Mouse (Mus musculus): Measurements from ENCODE around the gene Slc6a9. TPM values are rescaled to one million over a fixed set of nuclear protein-coding genes. Genes with fewer than 3 reads are reported as not detected.

Slc6a9 gene
- polyA plus RNA-seq, 1 experiment = 197 TPM

DNA sequence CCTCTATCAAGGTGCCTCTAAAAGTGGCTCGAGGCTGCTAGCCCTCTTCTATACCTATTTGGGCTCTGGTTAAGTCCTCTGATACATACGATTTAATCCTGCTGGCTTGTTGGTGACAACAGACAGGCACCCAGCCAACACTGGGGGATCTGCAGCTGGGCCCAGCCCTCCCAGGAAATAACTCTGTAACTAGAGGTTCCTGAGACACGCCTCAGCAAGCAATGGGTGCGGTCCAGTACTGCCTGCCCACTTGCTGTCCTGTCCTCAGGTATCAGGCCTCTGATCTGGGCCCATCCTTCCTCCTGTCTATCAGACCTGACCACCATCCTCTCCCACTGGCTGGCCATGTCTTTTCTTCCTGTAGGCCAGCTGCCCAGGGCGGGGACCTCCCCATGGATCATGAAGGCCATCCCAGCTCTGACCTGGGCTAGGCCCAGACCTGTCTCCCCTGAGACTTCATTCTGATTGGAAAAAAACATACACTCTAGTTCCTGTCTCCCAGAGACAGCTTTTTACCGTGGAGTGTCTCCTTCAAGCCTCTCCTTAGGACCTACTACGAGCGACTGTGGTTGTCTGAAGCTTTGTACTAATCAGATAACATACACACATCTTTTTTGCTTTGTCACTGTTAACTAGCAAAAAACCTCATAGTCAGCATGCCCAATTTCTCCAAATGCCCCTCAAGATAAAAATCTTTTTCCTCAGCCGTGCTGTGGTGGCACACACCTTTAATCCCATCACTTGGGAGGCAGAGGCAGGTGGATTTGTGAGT is 2.2 kb upstream of the Slc6a9 start:
- DNase-seq = no peak
- no peaks in the 10 kb centered on the region for H3K4me1 ChIP-seq (ENCODE audit: control insufficient read depth, insufficient read depth, low read length)
- H3K27me3 ChIP-seq (ENCODE audit: control insufficient read depth, insufficient read depth, low read length) = no peaks in the 10 kb centered on the region
- no peak overlapping the region for H3K27ac ChIP-seq (ENCODE audit: insufficient read depth, low read length)
- 82% methylated on average over 9 of the region's 9 CpGs for WGBS
- TF ChIP-seq POLR2A (IDR thresholded peaks at IDR 0.05; ENCODE audit: borderline replicate concordance, insufficient read depth, low read length) (no peak), CTCF (IDR thresholded peaks at IDR 0.05; ENCODE audit: borderline replicate concordance, insufficient read depth, low read depth, low read length) (no peak)
- H3K4me3 ChIP-seq (replicated peaks; ENCODE audit: insufficient read depth, low read depth, low read length) = no peak overlapping the region

- TF ChIP-seq POLR2A (IDR thresholded peaks at IDR 0.05; ENCODE audit: borderline replicate concordance, insufficient read depth, low read length) (no peak), CTCF (IDR thresholded peaks at IDR 0.05; ENCODE audit: borderline replicate concordance, insufficient read depth, low read depth, low read length) (no peak)
- WGBS = 2% methylated on average over 36 of the region's 36 CpGs
- no peaks in the 10 kb centered on the region for H3K27me3 ChIP-seq (ENCODE audit: control insufficient read depth, insufficient read depth, low read length)
- peak overlapping the region; percentile 85 for H3K4me3 ChIP-seq (replicated peaks; ENCODE audit: insufficient read depth, low read depth, low read length)
- peak overlapping the region; percentile 63 for H3K27ac ChIP-seq (ENCODE audit: insufficient read depth, low read length)
- H3K4me1 ChIP-seq (ENCODE audit: control insufficient read depth, insufficient read depth, low read length) = no peaks in the 10 kb centered on the region
- peak; percentile 60 to 66 for DNase-seq
Observed at GRCm38 (mm10) chr4:117834845-117835530, 682 bp downstream of the Slc6a9 start.

DNA sequence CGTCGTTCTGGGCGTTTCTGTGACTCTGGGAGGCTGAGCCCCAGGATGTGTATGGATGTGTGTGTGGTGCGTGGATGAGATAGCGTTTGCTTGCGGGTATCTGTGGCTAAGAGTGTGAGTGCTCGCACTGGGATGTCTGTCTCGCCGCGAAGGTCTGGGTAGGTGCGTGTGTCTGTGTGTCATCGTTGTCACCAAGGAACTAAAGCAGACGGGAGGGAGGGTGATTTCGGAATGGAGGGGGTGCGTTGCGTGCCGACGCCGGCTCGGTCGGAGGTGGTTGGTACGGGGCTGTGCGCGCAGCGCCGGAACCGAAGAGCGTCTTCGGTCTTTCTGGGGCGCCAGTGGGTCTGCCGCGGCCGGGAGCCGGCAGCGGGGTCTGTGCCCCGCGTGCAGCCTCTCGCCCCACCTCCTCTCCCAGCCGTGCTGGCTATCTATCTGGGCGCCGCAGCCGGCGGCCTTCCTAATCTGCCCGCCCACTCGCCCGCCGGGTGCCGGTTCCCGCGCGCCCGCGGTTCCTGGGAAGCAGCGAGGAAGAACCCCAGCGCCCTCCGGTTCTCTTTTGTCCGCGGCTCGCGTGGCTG is 1.3 kb downstream of the Slc6a9 start:
- peak overlapping the region; percentile 63 for H3K27ac ChIP-seq (ENCODE audit: insufficient read depth, low read length)
- DNase-seq = peak in 1 of 2 experiments; percentile 61
- H3K4me1 ChIP-seq (ENCODE audit: control insufficient read depth, insufficient read depth, low read length) = no peaks in the 10 kb centered on the region
- no peaks in the 10 kb centered on the region for H3K27me3 ChIP-seq (ENCODE audit: control insufficient read depth, insufficient read depth, low read length)
- H3K4me3 ChIP-seq (replicated peaks; ENCODE audit: insufficient read depth, low read depth, low read length) = peak overlapping the region; percentile 85
- no peak for TF ChIP-seq CTCF (IDR thresholded peaks at IDR 0.05; ENCODE audit: borderline replicate concordance, insufficient read depth, low read depth, low read length)
- 0 out of 2 replicates have a peak, but pooled peaks have one; percentile 15 for TF ChIP-seq POLR2A (IDR thresholded peaks at IDR 0.05; ENCODE audit: borderline replicate concordance, insufficient read depth, low read length)
- under 1% methylated on average over 60 of the region's 60 CpGs for WGBS

- peak overlapping the region; percentile 85 for H3K4me3 ChIP-seq (replicated peaks; ENCODE audit: insufficient read depth, low read depth, low read length)
- peak; percentile 42; the same call in 1 of the 2 replicates for TF ChIP-seq POLR2A (IDR thresholded peaks at IDR 0.05; ENCODE audit: borderline replicate concordance, insufficient read depth, low read length)
- TF ChIP-seq CTCF (IDR thresholded peaks at IDR 0.05; ENCODE audit: borderline replicate concordance, insufficient read depth, low read depth, low read length) = no peak
- 1% methylated on average over 48 of the region's 48 CpGs for WGBS
- peak; percentile 87 to 91 for DNase-seq
- H3K27ac ChIP-seq (ENCODE audit: insufficient read depth, low read length) = peak overlapping the region; percentile 63
- H3K27me3 ChIP-seq (ENCODE audit: control insufficient read depth, insufficient read depth, low read length) = no peaks in the 10 kb centered on the region
- no peaks in the 10 kb centered on the region for H3K4me1 ChIP-seq (ENCODE audit: control insufficient read depth, insufficient read depth, low read length)
Observed at GRCm38 (mm10) chr4:117836204-117836767, 2.0 kb downstream of the Slc6a9 start.

DNA sequence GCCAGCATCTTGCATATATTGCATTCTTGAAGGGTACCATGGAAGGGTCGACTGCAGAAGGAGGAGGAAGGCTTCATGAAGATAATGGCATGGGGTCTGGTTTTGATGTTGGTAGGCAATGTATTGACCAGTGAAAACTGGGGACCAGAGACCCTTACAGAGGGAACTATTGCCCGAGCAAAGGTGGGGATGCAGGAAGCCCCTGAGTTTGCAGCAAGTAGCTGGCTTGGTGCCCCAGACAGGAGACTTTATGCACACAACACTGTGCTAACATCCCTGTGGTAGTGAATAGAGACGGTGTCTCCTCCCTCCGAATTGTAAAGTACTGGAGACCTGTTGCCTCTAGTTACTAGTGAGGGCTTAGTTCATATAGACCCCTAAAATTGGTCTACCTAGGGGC is 3.0 kb downstream of the Slc6a9 start:
- no peak for TF ChIP-seq POLR2A (IDR thresholded peaks at IDR 0.05; ENCODE audit: borderline replicate concordance, insufficient read depth, low read length)
- no peak for TF ChIP-seq CTCF (IDR thresholded peaks at IDR 0.05; ENCODE audit: borderline replicate concordance, insufficient read depth, low read depth, low read length)
- DNase-seq = no peak
- no peaks in the 10 kb centered on the region for H3K27me3 ChIP-seq (ENCODE audit: control insufficient read depth, insufficient read depth, low read length)
- H3K4me3 ChIP-seq (replicated peaks; ENCODE audit: insufficient read depth, low read depth, low read length) = no peak overlapping the region
- WGBS = 48% methylated on average over 4 of the region's 4 CpGs
- no peak overlapping the region for H3K27ac ChIP-seq (ENCODE audit: insufficient read depth, low read length)
- H3K4me1 ChIP-seq (ENCODE audit: control insufficient read depth, insufficient read depth, low read length) = no peaks in the 10 kb centered on the region

GRCm38 (mm10) chr4:117839366-117839765 is 5.1 kb downstream of the Slc6a9 start:
- no peak for DNase-seq
- TF ChIP-seq POLR2A (IDR thresholded peaks at IDR 0.05; ENCODE audit: borderline replicate concordance, insufficient read depth, low read length) = no peak
- no peak for TF ChIP-seq CTCF (IDR thresholded peaks at IDR 0.05; ENCODE audit: borderline replicate concordance, insufficient read depth, low read depth, low read length)
- 81% methylated on average over 6 of the region's 6 CpGs for WGBS
- Histone ChIP-seq H3K27me3 (ENCODE audit: control insufficient read depth, insufficient read depth, low read length) (no peaks in the 10 kb centered on the region), H3K4me1 (ENCODE audit: control insufficient read depth, insufficient read depth, low read length) (no peaks in the 10 kb centered on the region), H3K4me3 (replicated peaks; ENCODE audit: insufficient read depth, low read depth, low read length) (no peak overlapping the region), H3K27ac (ENCODE audit: insufficient read depth, low read length) (no peak overlapping the region)

DNA sequence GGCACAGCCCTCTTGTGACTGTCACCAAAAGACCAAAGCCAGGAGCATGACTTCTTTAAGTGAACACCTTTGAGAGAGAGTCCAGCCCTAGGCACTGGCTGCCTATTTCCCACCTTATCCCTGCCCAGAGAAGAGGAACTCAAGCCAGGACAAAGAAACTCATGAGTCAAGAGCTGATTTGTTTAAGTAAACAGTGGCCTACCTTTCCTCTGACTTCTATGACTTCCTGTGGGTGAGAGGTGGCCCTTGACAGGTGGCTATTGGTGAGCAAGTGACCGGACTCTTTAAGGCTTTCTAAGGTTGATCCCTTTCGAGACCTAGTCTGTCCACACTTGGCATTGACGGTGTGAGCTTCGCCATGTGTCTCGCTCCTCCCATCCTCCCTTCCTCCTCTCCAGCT is 6.5 kb downstream of the Slc6a9 start:
- no peaks in the 10 kb centered on the region for H3K4me1 ChIP-seq (ENCODE audit: control insufficient read depth, insufficient read depth, low read length)
- H3K27me3 ChIP-seq (ENCODE audit: control insufficient read depth, insufficient read depth, low read length) = no peaks in the 10 kb centered on the region
- H3K27ac ChIP-seq (ENCODE audit: insufficient read depth, low read length) = no peak overlapping the region
- no peak overlapping the region for H3K4me3 ChIP-seq (replicated peaks; ENCODE audit: insufficient read depth, low read depth, low read length)
- TF ChIP-seq CTCF (IDR thresholded peaks at IDR 0.05; ENCODE audit: borderline replicate concordance, insufficient read depth, low read depth, low read length) (no peak), POLR2A (IDR thresholded peaks at IDR 0.05; ENCODE audit: borderline replicate concordance, insufficient read depth, low read length) (no peak)
- no peak for DNase-seq
- WGBS = 91% methylated on average over 5 of the region's 5 CpGs
